Mouse (Mus musculus) layer of hippocampus, postnatal 14 days (tissue): ENCODE measurements at regions not wholly inside any gene's neighbourhood (a gene's known extent, or its start where the extent isn't known, plus 50 kb on each side); places are given as distances from the start of the nearest gene placed in this dataset.

ENCODE experiments used
- DNase-seq, 2 experiments: peaks; one replicate each; pipeline ENCODE4 v3.0.0; 2021 to 2022; ENCODE audit warnings: low spot score in 2 of 2, mixed read lengths in 1 of 2

DNA sequence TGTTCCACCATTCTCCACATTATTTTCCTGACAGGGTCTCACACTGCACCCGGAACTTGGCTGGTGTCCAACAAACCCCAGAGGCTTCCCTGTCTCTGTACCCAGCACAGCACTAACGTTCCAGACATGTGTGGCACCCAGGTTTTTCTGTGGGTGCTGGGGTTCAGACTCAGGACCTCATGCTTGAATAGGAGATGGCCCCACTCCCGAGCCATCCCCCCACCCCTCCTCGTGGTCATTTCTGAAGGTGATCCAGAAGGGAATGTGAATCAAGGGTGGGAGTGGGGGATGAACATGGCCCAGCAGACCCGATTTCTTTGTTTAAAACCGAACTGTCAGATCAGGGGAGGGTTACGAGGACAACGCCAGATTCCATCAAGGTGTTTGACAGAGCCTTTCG, 245.6 kb downstream of the Tbc1d1 start:
- no peak for DNase-seq

DNA sequence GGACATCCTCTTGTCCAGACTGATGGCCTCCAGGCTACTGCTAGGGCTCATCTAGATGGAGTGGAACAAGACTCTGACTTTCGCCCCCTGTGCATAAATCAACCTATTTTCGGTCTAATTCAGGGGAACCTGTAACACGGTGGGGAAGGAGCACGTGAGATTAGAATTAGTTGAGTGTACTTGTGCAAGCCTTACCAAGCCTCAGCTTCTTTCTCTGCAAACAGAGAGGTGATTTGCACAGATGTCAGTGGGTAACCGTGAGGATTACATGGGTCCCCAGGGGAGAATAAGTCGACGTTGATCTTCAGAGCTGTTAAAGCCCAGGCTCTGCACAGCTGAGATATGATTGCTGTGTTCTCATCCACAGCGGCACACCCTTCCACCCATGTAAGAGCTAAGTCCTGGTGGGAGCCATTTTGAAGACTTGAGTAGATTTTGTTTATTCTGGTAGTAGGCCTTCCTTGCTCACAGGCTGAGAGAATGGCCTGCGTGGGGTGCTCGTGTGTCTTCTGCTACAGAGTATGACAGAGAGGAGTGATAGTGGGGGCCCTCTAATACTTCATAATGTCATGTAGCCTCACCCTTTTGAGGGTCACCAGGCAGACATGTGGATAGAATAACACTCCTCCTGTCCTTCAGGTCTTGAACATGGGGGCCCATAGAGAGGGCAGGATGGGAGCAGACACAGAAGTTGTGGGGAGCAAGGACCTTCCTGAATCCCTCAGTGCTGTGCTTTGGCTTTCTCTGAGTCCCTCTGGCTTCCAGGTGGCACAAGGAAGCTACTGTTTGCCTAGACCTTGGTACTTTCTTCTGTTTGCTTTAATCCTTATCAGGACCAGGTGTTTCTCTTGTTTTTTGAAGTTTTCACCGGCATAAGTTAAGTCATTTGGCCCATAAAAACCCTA, 247.2 kb downstream of the Tbc1d1 start:
- DNase-seq, result no peak

DNA sequence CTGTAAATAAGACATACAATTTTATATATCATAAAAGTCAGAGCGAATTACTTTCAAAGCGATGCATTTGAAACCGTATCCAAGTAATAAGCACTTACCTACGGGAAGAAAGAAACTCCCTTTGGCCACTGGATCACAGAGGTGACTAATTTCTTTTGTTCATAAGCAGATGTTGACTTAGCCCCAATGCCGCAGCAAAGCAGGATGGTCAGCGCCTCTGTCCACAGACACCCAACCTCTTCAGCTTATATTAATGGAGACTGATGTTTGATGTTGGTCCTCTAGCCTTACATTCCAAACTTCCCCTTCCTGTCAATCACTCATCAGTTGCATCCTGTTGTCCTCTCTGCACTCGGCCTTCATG, 247.9 kb downstream of the Tbc1d1 start:
- DNase-seq, result no peak

DNA sequence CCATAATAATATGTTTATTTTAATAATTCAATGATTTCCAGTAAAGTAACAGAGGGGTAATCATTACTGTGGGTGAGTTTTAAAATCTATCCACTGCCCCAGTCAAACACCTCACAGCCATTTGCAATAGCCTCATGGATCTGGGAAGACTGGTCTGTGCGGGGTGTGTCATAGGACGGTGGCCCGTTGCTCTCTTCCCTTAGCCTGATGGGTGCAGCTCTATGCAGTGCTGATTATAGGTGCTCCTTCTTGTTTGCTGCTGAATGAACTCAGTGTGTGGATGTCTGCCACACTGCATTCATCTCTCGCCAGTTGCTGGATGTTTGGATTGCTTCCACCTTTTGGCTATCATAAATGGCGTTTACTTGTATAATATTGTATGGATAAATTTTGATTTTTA, 248.4 kb downstream of the Tbc1d1 start:
- no peak for DNase-seq

DNA sequence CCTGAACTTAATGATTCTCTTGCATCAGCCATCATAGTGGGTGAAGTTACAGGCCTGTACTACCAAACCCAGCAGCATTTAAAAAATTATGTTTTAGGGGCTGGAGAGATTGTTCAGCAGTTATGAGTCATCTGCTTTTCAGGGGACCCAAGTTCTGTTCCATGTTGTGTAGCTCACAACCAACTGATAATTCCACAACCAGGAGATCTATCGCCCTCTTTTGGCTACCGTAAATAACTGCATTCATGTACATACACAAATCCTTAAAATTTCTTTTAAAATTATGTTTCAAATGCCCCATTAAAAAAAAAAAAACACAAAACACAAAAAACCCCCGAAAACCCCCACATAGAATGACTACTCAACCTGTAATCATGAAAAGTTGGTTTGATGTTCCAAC, 252.8 kb downstream of the Tbc1d1 start:
- DNase-seq, result no peak

DNA sequence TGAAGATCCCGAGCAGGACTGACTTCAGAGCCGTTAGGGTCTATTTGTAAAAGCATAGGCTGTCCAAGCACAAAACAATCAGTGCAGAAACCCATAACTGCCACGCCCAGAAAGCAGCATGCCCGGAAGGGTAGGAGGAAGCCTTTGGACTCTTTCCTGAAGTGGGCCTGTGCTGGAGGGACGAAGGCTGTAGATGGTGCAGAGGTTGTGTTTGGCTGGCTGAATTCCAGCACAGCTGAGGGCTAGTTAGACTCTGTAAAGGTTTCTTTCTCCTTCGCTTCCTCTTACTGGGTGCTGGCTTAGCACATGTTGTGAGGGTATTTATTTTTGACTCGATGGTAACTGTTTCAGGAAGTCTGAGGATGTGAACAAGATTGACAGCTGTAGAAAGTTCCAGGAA, 254.5 kb downstream of the Tbc1d1 start:
- no peak for DNase-seq

DNA sequence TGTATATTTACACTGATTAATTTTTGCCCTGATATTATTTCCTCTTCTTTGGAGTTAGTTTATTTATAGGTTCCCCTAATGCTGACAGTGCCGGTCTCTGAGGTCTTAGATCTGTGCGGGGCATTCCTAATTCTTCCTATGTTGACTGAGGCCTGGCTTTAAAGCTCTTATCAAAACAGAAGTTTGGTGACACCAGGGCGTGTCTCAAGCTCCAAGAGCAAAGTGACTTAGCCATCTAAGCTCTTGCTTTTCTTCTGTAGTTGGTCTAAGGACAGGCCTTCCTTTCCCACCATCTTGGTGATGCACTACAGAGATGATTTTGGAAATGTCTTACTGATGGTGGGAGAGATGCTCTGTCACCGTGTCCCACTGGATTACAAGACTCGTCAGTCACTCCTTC, 258.4 kb downstream of the Tbc1d1 start:
- no peak for DNase-seq

DNA sequence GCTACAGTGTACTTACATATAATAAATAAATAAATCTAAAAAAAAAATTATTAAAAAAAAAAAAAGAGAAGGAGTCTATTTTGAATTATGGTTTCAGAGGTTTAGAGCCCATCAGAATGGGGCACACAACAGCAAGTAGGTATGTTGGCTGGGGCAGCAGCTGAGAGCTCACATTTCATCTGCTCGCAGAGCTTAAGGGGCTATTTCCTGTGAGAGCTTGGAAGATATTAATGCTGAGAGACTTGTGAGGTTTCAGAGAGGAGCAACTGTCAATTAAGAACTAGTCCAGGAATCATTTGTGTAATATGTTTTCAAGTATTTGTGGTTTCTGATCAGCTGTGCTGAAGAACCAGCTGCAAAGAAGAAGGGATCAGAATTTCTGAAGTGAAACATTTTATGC, 263.3 kb downstream of the Tbc1d1 start:
- no peak for DNase-seq

DNA sequence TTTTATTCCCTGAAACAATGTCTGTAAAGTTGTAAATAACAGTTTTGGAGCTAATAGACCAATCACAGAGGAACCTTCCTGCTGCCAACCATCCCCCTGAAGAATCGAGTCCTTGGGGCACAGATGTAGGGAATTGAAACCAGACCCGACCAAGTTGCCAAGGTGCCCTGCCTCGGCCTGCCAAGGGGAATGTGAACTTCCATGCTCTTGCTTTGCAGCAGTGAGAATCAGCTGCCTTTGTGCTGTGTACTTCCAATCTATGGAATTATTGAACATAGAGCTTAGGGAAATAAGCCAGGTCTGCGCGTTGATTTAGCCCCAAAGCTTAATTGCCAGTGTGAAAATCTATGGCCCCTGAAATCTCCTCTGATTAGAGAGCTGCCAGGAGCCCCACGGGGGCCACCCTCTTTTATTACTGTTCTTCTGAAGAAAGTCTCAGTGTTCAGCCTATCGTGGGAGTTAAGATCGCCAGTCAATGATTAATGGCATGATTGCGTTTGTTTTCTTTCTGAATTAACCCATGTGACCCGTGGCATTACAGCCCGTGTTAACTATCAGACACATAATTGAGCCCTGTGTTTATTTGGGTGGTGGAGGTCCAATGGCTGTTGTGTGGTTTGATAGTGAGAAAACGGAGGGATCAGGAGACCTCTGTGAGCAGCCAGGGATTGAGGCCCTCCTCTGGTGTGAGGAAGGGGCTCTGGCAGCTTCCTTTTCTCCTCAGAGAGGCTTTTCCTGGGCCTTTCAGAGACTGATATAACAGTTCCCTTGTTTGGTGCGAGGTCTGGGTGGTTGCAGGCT, 266.9 kb downstream of the Tbc1d1 start:
- DNase-seq, result no peak

DNA sequence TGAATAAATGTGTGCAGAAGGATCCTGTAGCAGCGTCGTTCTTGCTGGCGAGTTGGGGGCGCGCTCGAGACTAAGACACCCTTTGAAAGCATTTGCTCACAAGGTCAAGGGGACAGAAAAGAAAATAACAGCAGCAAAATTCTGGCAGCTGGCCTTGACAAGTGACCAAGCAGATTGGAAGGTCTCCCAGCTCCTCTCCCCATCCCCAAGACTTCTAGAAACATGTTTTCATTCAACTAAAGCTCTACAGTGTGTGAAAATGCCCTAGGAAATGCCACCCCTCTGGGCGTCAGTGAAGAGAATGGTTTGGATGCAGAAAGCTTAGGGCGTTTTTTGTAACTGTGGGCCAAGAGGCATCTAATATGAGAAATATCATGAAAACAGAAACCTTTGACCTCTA, 272.7 kb downstream of the Tbc1d1 start:
- no peak for DNase-seq

DNA sequence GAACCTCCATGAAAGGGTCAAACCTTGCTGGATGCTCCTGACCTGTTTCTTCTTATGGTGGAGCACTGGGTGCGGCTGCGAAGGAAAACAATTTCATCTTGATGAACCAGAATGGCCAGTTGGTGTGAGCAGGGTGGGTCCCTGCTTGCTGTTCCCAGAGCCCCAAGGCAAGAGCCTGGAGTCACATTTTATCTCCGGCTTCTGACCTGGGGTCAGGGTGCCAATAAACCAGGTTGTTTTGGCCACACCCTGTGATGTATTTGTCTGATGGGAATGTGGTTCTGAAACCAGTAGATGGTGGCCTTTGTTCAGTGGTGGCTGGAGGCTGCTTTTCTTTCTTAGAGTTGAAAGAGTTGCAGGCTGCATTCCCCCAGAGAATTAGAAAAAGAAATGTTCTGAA, 274.4 kb downstream of the Tbc1d1 start:
- no peak for DNase-seq

DNA sequence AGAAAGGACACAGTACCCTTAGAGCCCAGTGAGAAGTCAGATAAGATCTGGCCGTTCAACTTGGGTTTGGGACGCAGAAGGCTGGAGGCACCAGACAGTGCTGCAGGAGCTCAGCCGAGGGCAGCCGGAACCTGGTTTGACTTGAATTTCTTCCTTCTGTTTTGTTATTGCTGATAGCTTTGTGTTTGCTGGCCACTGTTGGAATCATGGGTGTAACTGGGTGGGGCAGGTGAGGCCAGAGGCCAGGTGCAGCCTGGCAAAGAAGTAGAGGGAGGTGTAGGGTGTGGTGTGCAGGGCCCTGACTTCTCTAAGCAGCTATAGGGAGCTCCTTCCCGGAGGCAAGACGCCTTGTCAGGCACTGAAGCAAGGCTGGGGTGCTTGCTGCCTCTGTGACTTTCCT, 275.5 kb downstream of the Tbc1d1 start:
- DNase-seq, result no peak

DNA sequence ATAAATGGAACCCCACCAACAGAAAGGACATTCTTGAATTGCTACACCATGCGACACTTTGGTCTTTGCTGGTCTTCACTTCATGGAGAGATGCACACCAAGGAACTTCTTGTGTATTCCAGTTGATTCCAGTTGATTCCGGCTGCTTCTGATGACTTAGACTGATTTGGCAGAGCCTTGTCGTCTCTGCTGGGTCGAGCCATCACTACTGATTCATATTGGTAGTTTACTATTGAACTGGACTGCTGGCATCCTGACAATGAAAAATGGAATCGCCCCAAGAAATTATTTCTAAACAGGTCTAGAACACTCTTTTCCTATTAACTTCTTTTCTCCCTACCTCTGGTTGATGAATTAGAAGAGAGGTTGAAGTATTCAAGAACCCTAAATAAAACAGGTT, 277.7 kb downstream of the Tbc1d1 start:
- no peak for DNase-seq

DNA sequence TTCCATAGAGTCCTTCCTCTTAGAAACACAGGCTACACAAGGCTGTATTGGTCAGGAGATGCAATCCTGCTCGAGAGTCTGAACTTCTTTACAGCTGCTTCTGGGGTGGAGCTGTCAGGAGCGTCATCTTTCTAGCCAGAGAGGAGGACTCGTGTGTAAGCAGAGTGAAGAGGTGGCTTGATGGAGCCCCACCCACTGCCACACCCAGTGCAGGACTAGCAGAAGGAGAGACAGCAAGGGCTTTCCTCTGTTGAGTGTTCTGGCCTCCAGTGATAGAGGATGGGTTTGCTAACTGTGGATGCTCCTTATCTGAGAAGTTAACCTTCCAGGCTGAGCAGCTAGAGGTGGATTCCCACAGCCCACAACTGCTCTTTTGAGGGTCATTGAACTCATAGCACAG, 279.4 kb downstream of the Tbc1d1 start:
- no peak for DNase-seq

DNA sequence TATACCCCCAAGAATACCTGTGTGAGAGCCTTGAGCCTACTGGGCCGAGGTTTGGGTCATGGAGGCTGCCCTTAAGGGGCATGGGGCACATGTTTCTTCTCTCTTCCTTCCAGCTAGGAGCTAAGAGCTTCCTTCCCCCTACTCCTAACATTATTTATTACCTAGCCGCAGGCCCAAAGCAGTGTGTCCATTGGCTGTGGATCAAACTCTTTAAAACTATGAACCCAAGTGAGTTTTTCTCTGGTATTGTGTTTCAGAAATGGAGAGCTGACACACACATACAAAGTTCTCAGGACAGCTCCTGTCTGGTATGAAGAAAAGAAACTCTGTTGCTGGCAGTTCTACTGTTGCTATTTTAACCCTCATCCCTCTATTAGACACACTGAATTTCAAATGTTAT, 279.9 kb downstream of the Tbc1d1 start:
- DNase-seq, result no peak

DNA sequence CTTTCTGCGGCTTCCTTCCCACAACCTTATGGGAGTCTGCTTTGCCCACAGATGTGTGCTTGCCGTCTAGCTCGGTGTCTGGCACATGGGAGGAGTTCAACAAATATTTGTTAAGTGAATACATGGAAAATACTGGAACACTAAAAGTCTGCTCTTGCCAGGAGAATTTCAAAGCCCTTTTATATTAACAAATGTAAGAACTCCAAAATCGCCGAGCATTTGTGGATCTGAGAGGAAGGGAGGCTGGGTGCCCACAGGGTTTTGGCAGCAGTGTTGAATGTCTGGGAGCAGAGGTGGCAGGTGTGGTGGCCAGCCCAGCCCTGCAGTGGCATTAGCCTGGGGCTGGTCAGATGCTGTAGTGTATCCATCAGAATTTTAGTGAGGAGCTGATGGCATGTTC, 281.6 kb downstream of the Tbc1d1 start:
- DNase-seq, result no peak

DNA sequence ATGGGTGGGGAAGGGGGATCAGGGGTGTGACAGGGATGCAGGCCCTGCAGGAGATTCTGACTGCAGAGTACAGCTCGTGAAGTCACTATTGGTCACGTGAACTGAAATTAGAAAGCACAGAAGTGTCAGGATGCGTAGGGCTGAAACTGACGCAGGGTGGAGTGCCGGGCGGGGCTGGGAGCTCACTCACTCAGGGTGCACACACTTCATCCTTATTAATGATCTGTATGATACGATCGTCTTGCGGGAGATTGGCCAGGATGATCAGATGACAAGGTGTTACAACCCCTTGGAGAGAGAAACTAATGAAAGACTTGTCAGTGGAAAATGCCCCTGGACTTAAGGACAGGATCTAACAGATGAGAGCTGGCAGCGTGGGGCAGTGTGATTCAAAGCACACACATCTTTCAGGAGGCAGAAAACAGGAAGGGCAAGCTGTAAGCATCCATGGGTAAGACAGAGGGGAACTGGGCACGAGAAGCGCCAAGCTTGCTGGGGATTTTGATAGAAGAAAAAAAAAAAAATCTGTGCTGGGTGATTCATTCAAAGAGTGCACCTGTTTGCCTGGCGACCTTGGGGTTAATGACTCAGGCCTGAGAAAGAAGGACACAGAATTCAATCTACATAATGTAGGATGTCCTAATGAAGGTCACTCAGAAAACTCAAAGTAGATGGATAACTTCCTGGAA, 282.5 kb downstream of the Tbc1d1 start:
- DNase-seq, result no peak

DNA sequence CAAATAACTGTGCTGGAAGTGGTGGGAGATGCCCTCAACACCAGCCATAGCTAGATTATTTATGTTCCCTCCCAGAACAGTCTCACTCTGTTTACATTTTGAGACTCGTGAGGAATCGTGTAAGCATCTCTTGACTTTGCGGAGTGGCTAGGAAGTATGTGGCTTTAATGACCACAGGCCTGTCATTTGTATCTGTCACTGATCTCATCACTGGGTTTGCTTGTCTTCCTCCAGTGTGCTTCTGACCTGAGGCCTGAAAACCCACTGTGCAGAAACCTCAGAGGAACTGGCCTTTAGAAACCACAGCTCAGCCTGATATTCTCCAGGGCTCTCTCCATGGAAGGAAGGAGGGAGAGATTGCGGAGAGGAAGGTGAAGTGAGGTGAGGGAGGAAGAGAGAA, 291.7 kb downstream of the Tbc1d1 start:
- DNase-seq, result no peak

DNA sequence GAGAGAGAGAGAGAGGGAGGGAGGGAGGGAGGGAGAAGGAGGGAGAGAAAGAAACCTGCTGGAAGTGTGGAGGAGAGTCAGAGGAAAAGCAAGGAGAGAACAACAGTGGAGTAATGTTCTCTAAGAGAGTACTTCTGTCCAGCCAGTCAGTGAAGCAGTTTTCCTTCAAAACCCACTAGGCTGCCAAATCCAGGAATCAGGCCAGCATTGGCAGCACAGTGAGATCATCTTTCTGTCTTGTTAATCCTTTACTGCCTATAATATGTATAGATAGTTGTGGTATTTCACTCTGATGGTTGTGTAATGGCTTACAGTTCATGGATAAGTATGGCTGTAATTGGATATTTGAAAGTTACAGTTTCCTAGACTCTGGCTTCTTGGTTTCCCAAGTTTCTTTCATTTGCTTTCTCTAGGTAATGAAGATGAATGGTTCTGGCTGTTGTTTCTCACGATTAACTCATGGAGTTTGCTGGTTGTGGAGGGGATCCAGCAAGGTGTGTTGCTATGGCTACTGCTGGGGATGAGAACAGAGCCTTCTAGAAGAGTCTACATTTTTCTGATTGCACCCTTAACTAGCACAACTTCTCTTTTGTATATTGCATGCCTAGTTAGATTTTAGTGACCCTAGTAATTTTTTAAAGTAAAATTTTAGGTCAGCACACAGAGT, 296.7 kb downstream of the Tbc1d1 start:
- no peak for DNase-seq

DNA sequence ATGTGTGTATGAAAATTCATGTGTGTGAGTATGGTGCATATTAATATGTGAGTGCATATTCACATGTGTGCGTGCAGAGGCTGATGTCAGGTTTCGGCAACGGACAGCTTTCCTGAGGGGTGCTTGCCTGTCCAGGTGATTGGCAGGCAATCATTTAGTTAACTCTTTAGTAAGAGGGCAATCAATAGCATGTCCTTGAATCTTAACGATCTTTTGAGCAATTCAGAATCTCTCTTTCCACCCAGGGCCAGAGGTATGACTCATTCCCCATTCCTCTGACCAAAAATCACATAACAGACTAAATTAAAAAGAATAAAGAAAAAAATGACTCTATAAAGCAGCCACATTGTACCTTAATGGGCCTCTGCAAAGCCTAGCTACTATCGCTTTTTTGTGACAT, 303.7 kb downstream of the Tbc1d1 start:
- DNase-seq, result no peak

DNA sequence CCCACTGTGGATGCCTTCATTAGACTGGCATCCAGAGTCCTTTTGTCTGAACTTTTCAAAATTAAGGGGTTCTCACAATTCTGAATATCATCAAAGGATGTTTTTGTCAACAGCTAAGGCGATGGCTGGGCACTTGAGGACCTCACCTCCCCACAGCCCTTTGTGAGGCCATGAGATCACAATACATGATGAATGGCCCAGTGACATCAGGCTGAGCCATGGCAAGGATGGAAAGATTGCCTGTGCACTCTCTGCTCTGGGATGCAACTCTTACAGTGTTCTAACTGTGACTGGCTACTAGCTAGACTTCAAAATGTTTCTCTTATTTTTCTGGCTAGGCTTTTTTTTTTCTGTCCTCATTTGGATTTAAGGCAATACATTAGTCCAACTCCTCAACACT, 304.8 kb downstream of the Tbc1d1 start:
- no peak for DNase-seq

DNA sequence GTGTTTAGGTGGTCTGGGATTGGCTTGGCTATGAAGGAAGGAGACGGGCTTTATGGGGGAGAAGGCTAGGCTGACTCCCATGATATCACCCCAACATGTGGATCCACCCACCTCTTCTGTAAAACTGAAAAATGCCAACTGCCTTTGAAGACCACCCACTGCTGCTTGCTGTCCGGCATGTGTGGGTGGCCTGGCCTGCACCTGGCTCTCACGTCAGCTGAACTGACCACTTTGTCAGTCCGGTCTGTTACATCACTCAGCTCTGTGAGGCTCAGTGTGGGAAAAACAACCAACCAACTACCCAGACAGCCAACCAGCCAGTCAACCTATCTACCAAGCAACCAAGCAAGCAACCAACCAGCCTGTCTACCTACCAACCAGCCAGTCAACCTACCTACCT, 305.5 kb downstream of the Tbc1d1 start:
- no peak for DNase-seq
